Mouse (Mus musculus): ENCODE measurements around the gene Abhd12b.

- TF ChIP-seq POLR2A (IDR thresholded peaks at IDR 0.05; ENCODE audit: borderline replicate concordance, extremely low read depth, insufficient read depth, insufficient read length, poor library complexity, severe bottlenecking): no peak
- no peak for TF ChIP-seq CTCF (IDR thresholded peaks at IDR 0.05; ENCODE audit: borderline replicate concordance, extremely low read depth, insufficient read depth, insufficient read length)
Observed at GRCm38 (mm10) chr12:70226655-70227054, 72.7 kb downstream of the Abhd12b start.
